ENCODE assay signal across 7 mouse cellular contexts in the genomic region with DNA sequence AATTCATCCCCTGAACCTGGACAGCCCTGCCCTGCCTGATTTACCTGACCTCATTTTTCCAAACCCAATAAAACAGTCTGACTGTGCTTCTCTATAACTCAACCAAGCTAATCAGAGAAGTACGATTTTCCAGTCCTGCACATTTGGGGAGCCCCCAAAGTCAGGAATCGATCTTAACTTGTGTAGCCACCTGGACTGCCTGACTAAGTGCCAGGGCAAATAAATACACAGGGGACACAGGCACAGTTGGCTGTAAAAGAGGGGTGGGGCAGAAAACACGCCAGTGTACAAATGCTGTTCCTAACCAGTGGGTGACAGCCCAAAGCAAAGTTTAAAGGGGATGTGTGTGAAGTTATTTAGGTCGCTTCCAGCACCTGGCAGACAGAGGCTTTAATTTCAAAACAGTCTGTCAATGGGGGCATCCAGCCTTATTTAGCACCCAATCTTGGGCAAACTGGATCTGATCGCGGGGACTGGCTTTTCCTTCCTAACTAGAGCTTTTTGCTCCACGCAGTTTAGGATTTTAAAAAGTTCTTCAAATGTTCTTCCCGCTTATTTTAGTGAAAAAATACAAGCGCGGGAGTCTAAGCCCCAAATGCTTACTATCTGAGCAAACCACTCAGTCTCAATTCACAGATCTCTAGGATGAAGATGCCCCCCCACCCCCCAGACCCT. TPM values are rescaled to one million over a fixed set of nuclear protein-coding genes. Genes with fewer than 3 reads are reported as not detected.
DNase-seq lines count a peak whose midpoint lies in the region; ATAC-seq and TF ChIP-seq lines count a peak whose summit lies in the region.

No protein-coding gene starts in this region.

- H3K9me3 ChIP-seq in embryonic facial prominence, embryonic 10.5 days, result no peaks in the 10 kb centered on the region
- H3K9me3 ChIP-seq in intestine, embryonic 16.5 days (ENCODE audit: control insufficient read depth, low read length), result no peaks in the 10 kb centered on the region
- no peaks in the 10 kb centered on the region for H3K9me3 ChIP-seq in midbrain, postnatal 0 days (ENCODE audit: low read length)

- intact Hi-C loops in gastrocnemius, postnatal 14 days (cut with DNase I; ENCODE audit: low total_unique reads), result no loop called here

- TF ChIP-seq POLR2A in testis, adult 2 months (IDR thresholded peaks at IDR 0.05; ENCODE audit: control insufficient read depth, low read depth, low read length), result no peak

- H3K27me3 ChIP-seq in testis, adult 2 months (ENCODE audit: control insufficient read depth, insufficient read depth, low read length), result no peaks in the 10 kb centered on the region
- H3K27me3 ChIP-seq in embryonic facial prominence, embryonic 10.5 days (replicated peaks; ENCODE audit: low read depth, poor library complexity, severe bottlenecking), result 0 out of 2 replicates have a peak, but pooled peaks cover 4% of the 10 kb centered on the region
- H3K27me3 ChIP-seq in intestine, embryonic 16.5 days (replicated peaks; ENCODE audit: control insufficient read depth, insufficient read depth, low read length), result no peaks in the 10 kb centered on the region
- no peaks in the 10 kb centered on the region for H3K27me3 ChIP-seq in midbrain, postnatal 0 days (ENCODE audit: insufficient read depth, low read length)

- DNase-seq in testis, postnatal 10 days (ENCODE audit: low spot score), result no peak
- no peak for DNase-seq in embryonic facial prominence, embryonic 10.5 days (ENCODE audit: low spot score)
- DNase-seq in midbrain, postnatal 0 days (ENCODE audit: low spot score), result no peak
- DNase-seq in gastrocnemius, postnatal 14 days, result no peak

- peak overlapping the region; percentile 87 for H3K9ac ChIP-seq in intestine, embryonic 16.5 days (ENCODE audit: low read depth, low read length)
- peak overlapping the region; percentile 78 for H3K9ac ChIP-seq in midbrain, postnatal 0 days (replicated peaks; ENCODE audit: low read length, poor library complexity, severe bottlenecking)

- H3K4me3 ChIP-seq in testis, adult 2 months (ENCODE audit: control insufficient read depth, low read depth, low read length), result peak overlapping the region; percentile 97
- H3K4me3 ChIP-seq in embryonic facial prominence, embryonic 10.5 days, result peak overlapping the region; percentile 92
- H3K4me3 ChIP-seq in intestine, embryonic 16.5 days (ENCODE audit: low read length), result peak overlapping the region; percentile 98
- H3K4me3 ChIP-seq in midbrain, postnatal 0 days (ENCODE audit: low read depth, low read length), result peak overlapping the region; percentile 88

- peak overlapping the region; percentile 60 for H3K4me2 ChIP-seq in intestine, embryonic 16.5 days (ENCODE audit: low read depth, low read length)
- H3K4me2 ChIP-seq in midbrain, postnatal 0 days (ENCODE audit: low read depth, low read length, poor library complexity, severe bottlenecking), result peak overlapping the region; percentile 83

- peaks cover 9% of the 10 kb centered on the region for H3K4me1 ChIP-seq in testis, adult 2 months (ENCODE audit: control insufficient read depth, insufficient read depth, low read length)
- H3K4me1 ChIP-seq in embryonic facial prominence, embryonic 10.5 days, result peaks cover 15% of the 10 kb centered on the region
- peaks cover 4% of the 10 kb centered on the region for H3K4me1 ChIP-seq in intestine, embryonic 16.5 days (ENCODE audit: control insufficient read depth, insufficient read depth, low read length)
- H3K4me1 ChIP-seq in midbrain, postnatal 0 days (ENCODE audit: insufficient read depth, low read length), result peaks cover 7% of the 10 kb centered on the region; the same call in 1 of the 2 replicates

- H3K27ac ChIP-seq in testis, adult 2 months (ENCODE audit: control insufficient read depth, insufficient read depth, low read depth, low read length), result no peak overlapping the region
- peak overlapping the region; percentile 87 for H3K27ac ChIP-seq in embryonic facial prominence, embryonic 10.5 days (replicated peaks)
- H3K27ac ChIP-seq in intestine, embryonic 16.5 days (ENCODE audit: low read length), result peak overlapping the region; percentile 57
- H3K27ac ChIP-seq in midbrain, postnatal 0 days (ENCODE audit: low read depth, low read length), result no peak overlapping the region

- ATAC-seq in intestine, embryonic 16.5 days, result no peak
- ATAC-seq in midbrain, postnatal 0 days (ENCODE audit: low FRiP score), result no peak
- no peak for ATAC-seq in activated CD4-positive, CD25-positive, alpha-beta regulatory T cell, adult 4 months

- 10% methylated on average over 10 of the region's 10 CpGs for whole genome bisulfite sequencing in embryonic facial prominence, embryonic 10.5 days
- WGBS in intestine, embryonic 16.5 days, result 5% methylated on average over 10 of the region's 10 CpGs
- WGBS in midbrain, postnatal 0 days, result 5% methylated on average over 10 of the region's 10 CpGs

- no peak for TF ChIP-seq CTCF in testis, adult 2 months (IDR thresholded peaks at IDR 0.05; ENCODE audit: control insufficient read depth, insufficient read depth, insufficient replicate concordance, low read depth, low read length)
- TF ChIP-seq CTCF in midbrain, postnatal 0 days (IDR thresholded peaks at IDR 0.05), result no peak

- H3K36me3 ChIP-seq in testis, adult 2 months (ENCODE audit: control insufficient read depth, insufficient read depth, low read length), result peaks cover 1% of the 10 kb centered on the region; the same call in 1 of the 2 replicates
- H3K36me3 ChIP-seq in embryonic facial prominence, embryonic 10.5 days (replicated peaks), result peaks cover 32% of the 10 kb centered on the region
- 0 out of 2 replicates have a peak, but pooled peaks cover 2% of the 10 kb centered on the region for H3K36me3 ChIP-seq in intestine, embryonic 16.5 days (ENCODE audit: control insufficient read depth, insufficient read depth, low read length)
- H3K36me3 ChIP-seq in midbrain, postnatal 0 days (ENCODE audit: insufficient read depth, low read length), result peaks cover 5% of the 10 kb centered on the region; the same call in 1 of the 2 replicates

RNA-seq across cellular contexts. Expression of gene Tars, which starts 0.7 kb away (rescaled TPM):
- polyA plus RNA-seq in testis, adult 2 months (2012; rRNA removed), result 4.7 and 4.8 TPM in 2 replicates
- 88.5 and 91.3 TPM in 2 replicates for polyA plus RNA-seq in embryonic facial prominence, embryonic 10.5 days (2016; fragmentation: Nextera tagmentation; extraction: Ambion mirVana)
- polyA plus RNA-seq in intestine, embryonic 16.5 days (2015; fragmentation: Nextera tagmentation; extraction: Ambion mirVana), result 64.3 and 69.3 TPM in 2 replicates
- 27.6 and 31.0 TPM in 2 replicates for total RNA-seq in midbrain, postnatal 0 days (2014; rRNA removed)
- polyA plus RNA-seq in midbrain, postnatal 0 days (2015; fragmentation: Nextera tagmentation; extraction: Ambion mirVana), result 33.6 and 35.2 TPM in 2 replicates
- polyA plus RNA-seq in activated CD4-positive, CD25-positive, alpha-beta regulatory T cell, adult 4 months (2017; shearing (Covaris generic)), result 10 to 100 TPM; 73.0 to 81.2 TPM
- total RNA-seq in gastrocnemius, postnatal 14 days (2021), result 10 to 100 TPM; 27.6 to 29.7 TPM

Comparison
In these comparisons a context has a peak if more than half of its experiments do, and no peak if none do; other contexts are left out.
1. H3K27ac ChIP-seq: peak in embryonic facial prominence, embryonic 10.5 days (single experiment) and intestine, embryonic 16.5 days (single experiment); none in testis, adult 2 months (single experiment) and midbrain, postnatal 0 days (single experiment).
2. Peak in every context shown above with its lines, with median percentiles within 50 percentile points of each other: H3K4me3 ChIP-seq.